Mouse (Mus musculus): ENCODE measurements around the gene Krtap24-1. TPM values are rescaled to one million over a fixed set of nuclear protein-coding genes. Genes with fewer than 3 reads are reported as not detected.
A peak's percentile ranks its signal among the peaks of the same experiment; 100 is the strongest.

The Krtap24-1 gene
- total RNA-seq (2021) = not detected

- intact Hi-C loops (cut with DNase I) = no loop called here
- DNase-seq (ENCODE audit: low spot score in 2 of 2) = no peak
Measured at GRCm38 (mm10) chr16:88611922-88612321, at the start of gene Krtap24-1. Krtap24-1 (minus strand) TSS chr16:88612279.

GRCm38 (mm10) chr16:88657426-88657825 is 45.3 kb upstream of the Krtap24-1 start:
- intact Hi-C loops (cut with DNase I) = no loop called here
- DNase-seq (ENCODE audit: low spot score in 2 of 2) = no peak

- no peak for DNase-seq (ENCODE audit: low spot score in 2 of 2)
- intact Hi-C loops (cut with DNase I) = no loop called here
Measured at GRCm38 (mm10) chr16:88651952-88652351, 39.9 kb upstream of the Krtap24-1 start.

GRCm38 (mm10) chr16:88651082-88651481 is 39.0 kb upstream of the Krtap24-1 start:
- DNase-seq (ENCODE audit: low spot score in 2 of 2) = no peak
- intact Hi-C loops (cut with DNase I) = no loop called here

GRCm38 (mm10) chr16:88647358-88647846 is 35.3 kb upstream of the Krtap24-1 start, which contains the start of gene Krtap26-1:
Krtap26-1 (minus strand) TSS chr16:88647796.
- DNase-seq (ENCODE audit: low spot score in 2 of 2) = no peak
- intact Hi-C loops (cut with DNase I) = no loop called here

GRCm38 (mm10) chr16:88646366-88647111 is 34.5 kb upstream of the Krtap24-1 start:
- DNase-seq (ENCODE audit: low spot score in 2 of 2) = no peak
- intact Hi-C loops (cut with DNase I) = no loop called here

GRCm38 (mm10) chr16:88640053-88640452 is 28.0 kb upstream of the Krtap24-1 start:
- no peak for DNase-seq (ENCODE audit: low spot score in 2 of 2)
- intact Hi-C loops (cut with DNase I) = no loop called here

GRCm38 (mm10) chr16:88635142-88635541 is 23.1 kb upstream of the Krtap24-1 start:
- DNase-seq (ENCODE audit: low spot score in 2 of 2) = no peak
- intact Hi-C loops (cut with DNase I) = no loop called here

GRCm38 (mm10) chr16:88631474-88631873 is 19.4 kb upstream of the Krtap24-1 start:
- no peak for DNase-seq (ENCODE audit: low spot score in 2 of 2)
- intact Hi-C loops (cut with DNase I) = no loop called here

- DNase-seq (ENCODE audit: low spot score in 2 of 2) = no peak
- intact Hi-C loops (cut with DNase I) = no loop called here
Measured at GRCm38 (mm10) chr16:88627566-88627965, 15.5 kb upstream of the Krtap24-1 start, which contains the start of gene 2310079G19Rik. 2310079G19Rik (minus strand) TSS chr16:88627666.

GRCm38 (mm10) chr16:88612712-88613111 is 633 bp upstream of the Krtap24-1 start:
- intact Hi-C loops (cut with DNase I) = no loop called here
- no peak for DNase-seq (ENCODE audit: low spot score in 2 of 2)

GRCm38 (mm10) chr16:88604570-88604969 is 7.5 kb downstream of the Krtap24-1 start:
- intact Hi-C loops (cut with DNase I) = no loop called here
- DNase-seq (ENCODE audit: low spot score in 2 of 2) = no peak

- DNase-seq (ENCODE audit: low spot score in 2 of 2) = no peak
- intact Hi-C loops (cut with DNase I) = no loop called here
Measured at GRCm38 (mm10) chr16:88602464-88602863, 9.6 kb downstream of the Krtap24-1 start.

- intact Hi-C loops (cut with DNase I) = no loop called here
- no peak for DNase-seq (ENCODE audit: low spot score in 2 of 2)
Measured at GRCm38 (mm10) chr16:88600303-88600702, 11.8 kb downstream of the Krtap24-1 start.

- no peak for DNase-seq (ENCODE audit: low spot score in 2 of 2)
- intact Hi-C loops (cut with DNase I) = no loop called here
Measured at GRCm38 (mm10) chr16:88599504-88600237, 12.4 kb downstream of the Krtap24-1 start.

GRCm38 (mm10) chr16:88592758-88593157 is 19.3 kb downstream of the Krtap24-1 start:
- DNase-seq (ENCODE audit: low spot score in 2 of 2) = peak in 1 of 2 experiments; percentile 4
- intact Hi-C loops (cut with DNase I) = no loop called here

GRCm38 (mm10) chr16:88583338-88583737 is 28.7 kb downstream of the Krtap24-1 start:
- intact Hi-C loops (cut with DNase I) = no loop called here
- DNase-seq (ENCODE audit: low spot score in 2 of 2) = no peak

GRCm38 (mm10) chr16:88575885-88576679 is 36.0 kb downstream of the Krtap24-1 start:
- intact Hi-C loops (cut with DNase I) = no loop called here
- DNase-seq (ENCODE audit: low spot score in 2 of 2) = no peak

- intact Hi-C loops (cut with DNase I) = no loop called here
- DNase-seq (ENCODE audit: low spot score in 2 of 2) = no peak
Measured at GRCm38 (mm10) chr16:88572904-88573404, 39.1 kb downstream of the Krtap24-1 start.

- DNase-seq (ENCODE audit: low spot score in 2 of 2) = no peak
- intact Hi-C loops (cut with DNase I) = no loop called here
Measured at GRCm38 (mm10) chr16:88570136-88570535, 41.9 kb downstream of the Krtap24-1 start.
